Mouse (Mus musculus) kidney, postnatal 14 days (tissue): ENCODE data around the gene Itga3.

Experiments used
- DNase-seq: peaks from one replicate; pipeline ENCODE4 v3.0.0; 2022; ENCODE audit warnings: mixed read lengths

Itga3 gene

GRCm38 (mm10) chr11:95004136-95004936 lies 72.3 kb downstream of the Itga3 start:
- DNase-seq: peak; percentile 43

DNA sequence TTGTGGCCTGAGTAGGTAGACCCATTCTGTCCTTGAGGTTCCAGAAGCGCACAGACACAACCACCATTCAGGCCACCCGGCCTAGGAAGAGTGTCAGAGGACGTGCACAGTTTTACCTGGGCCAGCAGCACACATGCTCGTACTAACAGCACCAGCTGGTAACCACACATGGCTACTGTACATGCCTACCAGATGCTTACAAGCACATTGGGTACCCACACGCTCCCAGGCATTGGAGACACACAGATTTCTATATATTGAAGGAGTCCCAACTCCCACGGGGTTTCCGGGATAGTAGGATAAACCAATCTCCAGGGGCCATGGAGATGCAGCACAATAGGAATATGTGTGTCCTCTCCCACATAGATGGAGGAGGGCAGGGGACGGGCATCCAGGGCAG lies 73.9 kb downstream of the Itga3 start:
- no peak for DNase-seq

DNA sequence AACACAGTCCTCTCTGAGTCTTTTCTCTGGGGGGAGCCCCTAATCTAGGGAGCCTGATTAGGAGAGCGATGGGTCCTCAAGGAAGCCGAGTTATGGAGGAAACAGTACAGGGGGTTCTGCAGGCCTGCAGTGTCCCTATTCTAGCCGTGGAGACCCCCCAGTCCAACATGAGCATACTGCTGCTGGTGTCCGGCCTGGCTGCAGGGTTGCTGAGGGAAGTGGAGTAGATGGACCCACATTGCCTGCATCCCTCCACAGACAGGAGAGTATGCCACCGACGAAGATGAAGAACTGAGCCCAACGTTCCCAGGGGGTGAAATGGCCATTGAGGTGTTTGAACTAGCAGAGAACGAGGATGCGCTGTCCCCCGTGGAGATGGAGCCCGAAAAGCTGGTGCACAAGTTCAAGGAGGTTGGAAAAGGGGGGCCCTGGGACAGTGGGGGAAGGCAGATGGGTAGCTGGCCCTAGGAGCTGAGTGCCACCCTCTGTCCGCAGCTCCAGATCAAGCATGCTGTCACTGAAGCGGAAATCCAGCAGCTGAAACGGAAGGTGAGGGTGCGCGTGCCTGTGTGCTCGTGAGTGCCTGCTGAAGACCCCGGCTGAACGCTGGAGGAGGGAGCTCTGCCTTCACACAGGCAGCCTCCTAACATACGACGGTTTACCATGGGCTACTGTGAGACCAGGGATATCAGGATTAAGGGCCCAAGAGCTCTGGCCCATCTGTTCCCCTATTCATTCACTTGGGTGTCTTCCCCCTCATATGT lies 74.8 kb downstream of the Itga3 start:
- DNase-seq: no peak

- peak; percentile 81 for DNase-seq
Measured at GRCm38 (mm10) chr11:95001058-95001457, 75.5 kb downstream of the Itga3 start.

- peak; percentile 77 for DNase-seq
Measured at GRCm38 (mm10) chr11:95000548-95000947, 76.1 kb downstream of the Itga3 start.

GRCm38 (mm10) chr11:95000128-95000527 lies 76.5 kb downstream of the Itga3 start:
- DNase-seq: no peak

DNA sequence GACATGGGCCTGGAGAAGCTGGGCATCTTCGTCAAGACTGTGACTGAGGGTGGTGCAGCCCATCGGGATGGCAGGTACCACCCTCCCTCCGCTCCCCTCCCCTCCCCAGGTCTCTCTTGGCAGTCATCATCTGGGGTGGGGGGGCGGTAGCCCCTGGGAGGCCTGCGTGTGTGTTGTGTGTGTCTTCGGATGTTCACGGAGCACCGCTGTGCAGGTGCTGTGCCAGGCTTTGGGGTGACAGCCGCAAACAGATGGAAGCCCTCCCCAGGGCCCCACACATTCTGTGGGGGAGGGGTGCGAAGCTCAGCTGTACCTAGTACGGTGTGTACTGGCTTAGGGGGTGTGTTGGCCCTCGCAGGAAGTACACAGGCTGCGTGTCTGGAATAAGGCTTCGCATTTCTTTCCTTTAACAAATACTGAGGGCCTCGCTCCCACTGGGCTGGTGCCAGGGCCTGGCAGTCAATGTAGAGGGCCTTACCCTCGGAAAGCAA lies 78.5 kb downstream of the Itga3 start:
- no peak for DNase-seq

- DNase-seq: no peak
Measured at GRCm38 (mm10) chr11:94997596-94997995, 79.0 kb downstream of the Itga3 start.

GRCm38 (mm10) chr11:94996984-94997383 lies 79.6 kb downstream of the Itga3 start:
- no peak for DNase-seq

GRCm38 (mm10) chr11:94996101-94996500 lies 80.5 kb downstream of the Itga3 start:
- no peak for DNase-seq

DNA sequence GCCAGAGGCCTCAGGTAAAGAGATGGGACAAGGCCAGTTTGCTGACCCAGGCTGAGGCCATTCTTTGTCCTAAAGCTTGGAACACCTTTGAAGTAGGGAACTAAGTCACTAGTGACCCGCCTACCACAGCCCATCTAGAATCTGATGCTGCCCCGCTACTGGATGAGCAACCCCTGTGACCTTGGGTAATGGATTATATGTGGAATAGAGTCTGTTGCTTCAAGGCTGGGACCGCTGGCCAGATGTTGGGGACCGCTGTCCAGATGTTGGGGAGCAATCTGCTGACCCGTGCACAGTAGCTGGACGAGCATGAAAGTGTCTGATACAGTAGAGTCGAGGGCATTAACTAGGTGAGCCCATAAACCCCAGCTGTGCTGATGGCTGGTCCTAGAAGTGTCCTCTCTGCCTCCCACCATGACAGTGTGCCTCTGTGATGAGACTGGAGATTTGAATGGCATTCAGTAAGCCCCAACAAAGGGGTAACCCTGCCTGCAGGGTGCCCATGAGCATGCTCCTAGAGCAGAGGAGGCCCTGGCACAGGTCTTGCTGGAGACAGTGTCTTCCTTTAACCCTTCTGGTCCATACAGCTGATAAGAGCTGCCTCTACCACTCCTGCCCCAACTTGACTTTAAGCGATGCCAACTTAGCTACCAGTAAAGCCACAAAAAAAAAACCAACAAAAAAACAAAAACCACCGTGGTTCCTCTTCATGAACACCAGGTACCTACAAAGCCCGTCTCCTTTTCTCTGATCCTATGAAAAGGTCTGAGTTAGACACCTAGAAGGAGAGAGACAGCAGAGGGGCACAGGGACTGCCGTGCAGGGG lies 81.4 kb downstream of the Itga3 start:
- no peak for DNase-seq
